13 mouse cellular contexts compared by ENCODE assay signal in the genomic region with DNA sequence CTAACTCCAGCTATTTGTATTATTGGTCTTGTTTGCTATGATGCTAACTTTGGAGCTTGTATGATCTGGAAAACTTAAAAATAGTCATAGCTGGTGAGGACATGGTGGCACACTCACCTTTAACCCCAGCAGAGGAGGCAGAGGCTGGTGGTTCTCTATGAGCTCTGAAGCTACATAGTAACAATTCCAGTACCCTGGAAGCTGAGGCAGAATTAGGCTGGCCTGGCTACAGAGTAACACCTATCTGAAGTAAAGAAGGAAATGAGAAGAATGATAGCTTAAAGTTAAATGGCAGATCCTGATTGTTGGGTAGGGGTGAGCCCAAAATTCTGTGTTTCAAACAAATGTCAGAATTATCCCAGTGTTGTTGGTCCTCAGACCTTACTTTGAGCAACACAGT. TPM values are rescaled to one million over a fixed set of nuclear protein-coding genes. Genes with fewer than 3 reads are reported as not detected.
"Had no signal": no experiment of that assay in that cellular context is flagged by ENCODE, and none has a peak within 500 bp of the region (broad histone marks: within the 10 kb centered on the region; RNA-seq: fewer than 3 reads in every experiment).

No protein-coding gene starts in this region.

- DNase-seq: retina, postnatal 1 day; right cerebral cortex, adult 18-20 months; right cerebral cortex, postnatal 14 days; right cerebral cortex, postnatal 25 days; right cerebral cortex, postnatal 4 days; spleen, adult 18-20 months; thymus, adult 18-20 months; thymus, adult 2 months; thymus, postnatal 14 days; thymus, postnatal 25 days; thymus, postnatal 36 days; thymus, postnatal 4 days had no signal

RNA-seq across cellular contexts. Expression of a gene that starts 20.4 kb away (rescaled TPM):
- total RNA-seq: neutrophil, adult 5-6 weeks had no signal
